14 mouse cellular contexts compared by ENCODE assay signal in genomic region chr8:121092141-121092540, GRCm38 (mm10). TPM values are rescaled to one million over a fixed set of nuclear protein-coding genes. Genes with fewer than 3 reads are reported as not detected.
DNase-seq lines count a peak whose midpoint lies in the region; ATAC-seq lines count a peak whose summit lies in the region.
"Had no signal": no experiment of that assay in that cellular context is flagged by ENCODE, and none has a peak within 500 bp of the region (broad histone marks: within the 10 kb centered on the region; RNA-seq: fewer than 3 reads in every experiment).

No protein-coding gene starts in this region.

- DNase-seq in heart, postnatal 10 days: no peak
- peak; percentile 88 for DNase-seq in midbrain, embryonic 11.5 days (ENCODE audit: low spot score, missing footprints)
- no peak for DNase-seq in midbrain, embryonic 14.5 days
- DNase-seq in layer of hippocampus, postnatal 14 days (ENCODE audit: low spot score in 2 of 2): no peak
- no peak for DNase-seq in thymus, postnatal 0 days (ENCODE audit: low spot score)

- no peak; the same call in 1 of the 2 replicates for ATAC-seq in heart, embryonic 12.5 days (ENCODE audit: insufficient number of reproducible peaks, low FRiP score)
- ATAC-seq in midbrain, embryonic 11.5 days (ENCODE audit: low FRiP score): peak; percentile 41; the same call in 1 of the 2 replicates
- ATAC-seq in midbrain, embryonic 14.5 days (ENCODE audit: low FRiP score, low TSS enrichment): no peak
- ATAC-seq in intestine, embryonic 16.5 days: peak; percentile 28
- ATAC-seq in stomach, embryonic 15.5 days (ENCODE audit: insufficient read depth, low FRiP score, low read depth): peak; percentile 33

- intact Hi-C loops in heart, postnatal 10 days (cut with DNase I): loop anchor here (1.0 to 5.0 kb wide), 4 partner anchors 121 to 410 kb away; no protein-coding TSS in a partner anchor

- H3K9me3 ChIP-seq in heart, embryonic 12.5 days (replicated peaks): no peaks in the 10 kb centered on the region
- no peaks in the 10 kb centered on the region for H3K9me3 ChIP-seq in midbrain, embryonic 11.5 days (ENCODE audit: control insufficient read depth, low read length)
- no peaks in the 10 kb centered on the region for H3K9me3 ChIP-seq in midbrain, embryonic 14.5 days (ENCODE audit: control insufficient read depth, low read length)
- no peaks in the 10 kb centered on the region for H3K9me3 ChIP-seq in intestine, embryonic 16.5 days (ENCODE audit: control insufficient read depth, low read length)
- H3K9me3 ChIP-seq in stomach, embryonic 15.5 days: no peaks in the 10 kb centered on the region
- H3K9me3 ChIP-seq: embryonic facial prominence, embryonic 15.5 days; heart, embryonic 15.5 days; liver, embryonic 15.5 days had no signal

- peaks cover 4% of the 10 kb centered on the region for H3K36me3 ChIP-seq in heart, embryonic 12.5 days
- 0 out of 2 replicates have a peak, but pooled peaks cover 1% of the 10 kb centered on the region for H3K36me3 ChIP-seq in midbrain, embryonic 11.5 days (ENCODE audit: control insufficient read depth, insufficient read depth, low read length)
- H3K36me3 ChIP-seq in midbrain, embryonic 14.5 days (ENCODE audit: control insufficient read depth, insufficient read depth, low read length): peaks cover 2% of the 10 kb centered on the region
- no peaks in the 10 kb centered on the region for H3K36me3 ChIP-seq in intestine, embryonic 16.5 days (ENCODE audit: control insufficient read depth, insufficient read depth, low read length)
- 0 out of 2 replicates have a peak, but pooled peaks cover 2% of the 10 kb centered on the region for H3K36me3 ChIP-seq in stomach, embryonic 15.5 days
- H3K36me3 ChIP-seq: liver, embryonic 15.5 days had no signal

- no peak overlapping the region for H3K4me3 ChIP-seq in heart, embryonic 12.5 days
- no peak overlapping the region for H3K4me3 ChIP-seq in midbrain, embryonic 11.5 days (ENCODE audit: low read depth, low read length)
- H3K4me3 ChIP-seq in midbrain, embryonic 14.5 days (replicated peaks; ENCODE audit: low read depth, low read length): no peak overlapping the region
- H3K4me3 ChIP-seq in intestine, embryonic 16.5 days (ENCODE audit: low read length): no peak overlapping the region
- H3K4me3 ChIP-seq in stomach, embryonic 15.5 days (replicated peaks): no peak overlapping the region
- H3K4me3 ChIP-seq: embryonic facial prominence, embryonic 15.5 days; heart, embryonic 15.5 days; liver, embryonic 15.5 days had no signal

- H3K9ac ChIP-seq in heart, embryonic 12.5 days: no peak overlapping the region
- no peak overlapping the region for H3K9ac ChIP-seq in midbrain, embryonic 11.5 days (ENCODE audit: low read length)
- no peak overlapping the region for H3K9ac ChIP-seq in midbrain, embryonic 14.5 days (replicated peaks; ENCODE audit: low read length)
- H3K9ac ChIP-seq in intestine, embryonic 16.5 days (ENCODE audit: low read depth, low read length): peak overlapping the region; percentile 4; the same call in 1 of the 2 replicates
- H3K9ac ChIP-seq in stomach, embryonic 15.5 days: no peak overlapping the region
- H3K9ac ChIP-seq: embryonic facial prominence, embryonic 15.5 days; heart, embryonic 15.5 days; liver, embryonic 15.5 days had no signal

- H3K4me1 ChIP-seq in heart, embryonic 12.5 days (replicated peaks): peaks cover 3% of the 10 kb centered on the region; the same call in 1 of the 2 replicates
- H3K4me1 ChIP-seq in midbrain, embryonic 11.5 days (ENCODE audit: control insufficient read depth, insufficient read depth, low read length): no peaks in the 10 kb centered on the region
- H3K4me1 ChIP-seq in midbrain, embryonic 14.5 days (ENCODE audit: control insufficient read depth, insufficient read depth, low read length): no peaks in the 10 kb centered on the region
- peaks cover 15% of the 10 kb centered on the region for H3K4me1 ChIP-seq in intestine, embryonic 16.5 days (ENCODE audit: control insufficient read depth, insufficient read depth, low read length)
- peaks cover 15% of the 10 kb centered on the region for H3K4me1 ChIP-seq in stomach, embryonic 15.5 days
- H3K4me1 ChIP-seq: liver, embryonic 15.5 days had no signal

- 34% methylated on average over 6 of the region's 6 CpGs for WGBS in heart, embryonic 12.5 days
- WGBS in midbrain, embryonic 11.5 days: 36% methylated on average over 6 of the region's 6 CpGs
- WGBS in midbrain, embryonic 14.5 days: 34% methylated on average over 6 of the region's 6 CpGs
- WGBS in intestine, embryonic 16.5 days: 23% methylated on average over 6 of the region's 6 CpGs
- 16% methylated on average over 6 of the region's 6 CpGs for WGBS in stomach, embryonic 15.5 days

- H3K27me3 ChIP-seq in heart, embryonic 12.5 days (replicated peaks): peaks cover 80% of the 10 kb centered on the region
- H3K27me3 ChIP-seq in midbrain, embryonic 11.5 days (ENCODE audit: control insufficient read depth, insufficient read depth, low read length): peaks cover 58% of the 10 kb centered on the region
- peaks cover 64% of the 10 kb centered on the region for H3K27me3 ChIP-seq in midbrain, embryonic 14.5 days (ENCODE audit: control insufficient read depth, insufficient read depth, low read length)
- peaks cover 37% of the 10 kb centered on the region for H3K27me3 ChIP-seq in intestine, embryonic 16.5 days (replicated peaks; ENCODE audit: control insufficient read depth, insufficient read depth, low read length)
- H3K27me3 ChIP-seq in stomach, embryonic 15.5 days (replicated peaks): peaks cover 37% of the 10 kb centered on the region

- H3K27ac ChIP-seq in heart, embryonic 12.5 days (ENCODE audit: poor library complexity, severe bottlenecking): no peak overlapping the region
- H3K27ac ChIP-seq in midbrain, embryonic 11.5 days (ENCODE audit: low read depth, low read length): no peak overlapping the region
- no peak overlapping the region for H3K27ac ChIP-seq in midbrain, embryonic 14.5 days (replicated peaks; ENCODE audit: low read depth, low read length)
- H3K27ac ChIP-seq in intestine, embryonic 16.5 days (ENCODE audit: low read length): peak overlapping the region; percentile 47; the same call in 1 of the 2 replicates
- peak overlapping the region; percentile 74; the same call in 1 of the 2 replicates for H3K27ac ChIP-seq in stomach, embryonic 15.5 days
- H3K27ac ChIP-seq: embryonic facial prominence, embryonic 15.5 days; heart, embryonic 15.5 days; kidney, postnatal 0 days; liver, embryonic 15.5 days had no signal

- peak overlapping the region; percentile 48; the same call in 1 of the 2 replicates for H3K4me2 ChIP-seq in heart, embryonic 12.5 days
- no peak overlapping the region for H3K4me2 ChIP-seq in midbrain, embryonic 11.5 days
- H3K4me2 ChIP-seq in midbrain, embryonic 14.5 days (ENCODE audit: low read length): no peak overlapping the region
- H3K4me2 ChIP-seq in intestine, embryonic 16.5 days (ENCODE audit: low read depth, low read length): peak overlapping the region; percentile 12; the same call in 1 of the 2 replicates
- H3K4me2 ChIP-seq in stomach, embryonic 15.5 days: peak overlapping the region; percentile 29; the same call in 1 of the 2 replicates
- H3K4me2 ChIP-seq: embryonic facial prominence, embryonic 15.5 days; liver, embryonic 15.5 days had no signal

RNA-seq across cellular contexts. Expression of gene Foxf1, which starts 8.0 kb away (rescaled TPM):
- polyA plus RNA-seq in heart, embryonic 12.5 days (2016; fragmentation: Nextera tagmentation; extraction: Ambion mirVana): 0.68 and 3.7 TPM in 2 replicates
- total RNA-seq in heart, postnatal 10 days (2021): under 1 TPM; 0.37 to 0.38 TPM
- 0.17 and 0.20 TPM in 2 replicates for polyA plus RNA-seq in midbrain, embryonic 11.5 days (2014; fragmentation: Nextera tagmentation; extraction: Ambion mirVana)
- 0.12 and 0.97 TPM in 2 replicates for polyA plus RNA-seq in midbrain, embryonic 14.5 days (2014; fragmentation: Nextera tagmentation; extraction: Ambion mirVana)
- 86.9 and 88.3 TPM in 2 replicates for polyA plus RNA-seq in intestine, embryonic 16.5 days (2015; fragmentation: Nextera tagmentation; extraction: Ambion mirVana)
- 131 and 136 TPM in 2 replicates for polyA plus RNA-seq in stomach, embryonic 15.5 days (2015; fragmentation: Nextera tagmentation; extraction: Ambion mirVana)
- total RNA-seq in layer of hippocampus, postnatal 14 days (2021): 1 to 10 TPM in 1 of 2 experiments, under 1 TPM in 1; 0.92 to 1.5 TPM
- polyA plus RNA-seq in thymus, postnatal 0 days (2015; fragmentation: Nextera tagmentation; extraction: Ambion mirVana): 0.12 and 0.16 TPM in 2 replicates

RNA-seq across cellular contexts. Expression of gene Mthfsd, which starts 16.1 kb away (rescaled TPM):
- 45.2 and 45.8 TPM in 2 replicates for polyA plus RNA-seq in heart, embryonic 12.5 days (2016; fragmentation: Nextera tagmentation; extraction: Ambion mirVana)
- total RNA-seq in heart, postnatal 10 days (2021): 10 to 100 TPM; 13.2 to 15.5 TPM
- polyA plus RNA-seq in midbrain, embryonic 11.5 days (2014; fragmentation: Nextera tagmentation; extraction: Ambion mirVana): 47.4 and 50.4 TPM in 2 replicates
- polyA plus RNA-seq in midbrain, embryonic 14.5 days (2014; fragmentation: Nextera tagmentation; extraction: Ambion mirVana): 50.2 and 52.5 TPM in 2 replicates
- 48.9 TPM in 2 replicates for polyA plus RNA-seq in intestine, embryonic 16.5 days (2015; fragmentation: Nextera tagmentation; extraction: Ambion mirVana)
- 53.9 and 56.3 TPM in 2 replicates for polyA plus RNA-seq in stomach, embryonic 15.5 days (2015; fragmentation: Nextera tagmentation; extraction: Ambion mirVana)
- 10 to 100 TPM; 35.6 to 35.9 TPM for total RNA-seq in layer of hippocampus, postnatal 14 days (2021)
- 36.4 and 37.1 TPM in 2 replicates for polyA plus RNA-seq in thymus, postnatal 0 days (2015; fragmentation: Nextera tagmentation; extraction: Ambion mirVana)

RNA-seq across cellular contexts. Expression of gene Foxc2, which starts 23.8 kb away (rescaled TPM):
- 20.7 and 20.8 TPM in 2 replicates for polyA plus RNA-seq in heart, embryonic 12.5 days (2016; fragmentation: Nextera tagmentation; extraction: Ambion mirVana)
- 1 to 10 TPM; 4.0 TPM for total RNA-seq in heart, postnatal 10 days (2021)
- polyA plus RNA-seq in midbrain, embryonic 11.5 days (2014; fragmentation: Nextera tagmentation; extraction: Ambion mirVana): 7.0 and 7.1 TPM in 2 replicates
- polyA plus RNA-seq in midbrain, embryonic 14.5 days (2014; fragmentation: Nextera tagmentation; extraction: Ambion mirVana): 1.5 TPM in 1 of 2 replicates, not detected in the other
- 0.20 and 0.22 TPM in 2 replicates for polyA plus RNA-seq in intestine, embryonic 16.5 days (2015; fragmentation: Nextera tagmentation; extraction: Ambion mirVana)
- 0.77 and 0.90 TPM in 2 replicates for polyA plus RNA-seq in stomach, embryonic 15.5 days (2015; fragmentation: Nextera tagmentation; extraction: Ambion mirVana)
- 1 to 10 TPM in 1 of 2 experiments, under 1 TPM in 1; 0.95 to 1.6 TPM for total RNA-seq in layer of hippocampus, postnatal 14 days (2021)
- polyA plus RNA-seq in thymus, postnatal 0 days (2015; fragmentation: Nextera tagmentation; extraction: Ambion mirVana): 0.31 and 0.39 TPM in 2 replicates
- polyA plus RNA-seq: liver, embryonic 15.5 days had no signal

RNA-seq across cellular contexts. Expression of gene Foxl1, which starts 35.6 kb away (rescaled TPM):
- 0.78 and 1.2 TPM in 2 replicates for polyA plus RNA-seq in heart, embryonic 12.5 days (2016; fragmentation: Nextera tagmentation; extraction: Ambion mirVana)
- under 1 TPM; 0.27 to 0.43 TPM for total RNA-seq in heart, postnatal 10 days (2021)
- 0.46 and 0.79 TPM in 2 replicates for polyA plus RNA-seq in midbrain, embryonic 11.5 days (2014; fragmentation: Nextera tagmentation; extraction: Ambion mirVana)
- not detected in 2 replicates for polyA plus RNA-seq in midbrain, embryonic 14.5 days (2014; fragmentation: Nextera tagmentation; extraction: Ambion mirVana)
- 5.2 and 5.8 TPM in 2 replicates for polyA plus RNA-seq in intestine, embryonic 16.5 days (2015; fragmentation: Nextera tagmentation; extraction: Ambion mirVana)
- polyA plus RNA-seq in stomach, embryonic 15.5 days (2015; fragmentation: Nextera tagmentation; extraction: Ambion mirVana): 7.2 and 9.4 TPM in 2 replicates
- total RNA-seq in layer of hippocampus, postnatal 14 days (2021): not detected
- polyA plus RNA-seq in thymus, postnatal 0 days (2015; fragmentation: Nextera tagmentation; extraction: Ambion mirVana): 0.10 and 0.12 TPM in 2 replicates
- total RNA-seq: gastrocnemius, adult 18-20 months; layer of hippocampus, postnatal 36 days had no signal

Comparison
In these comparisons a context has a peak if more than half of its experiments do, and no peak if none do; other contexts are left out.
1. ATAC-seq: peak in midbrain, embryonic 11.5 days (single experiment), intestine, embryonic 16.5 days (single experiment) and stomach, embryonic 15.5 days (single experiment); none in heart, embryonic 12.5 days (single experiment) and midbrain, embryonic 14.5 days (single experiment).
2. H3K27ac ChIP-seq: peak in intestine, embryonic 16.5 days (single experiment) and stomach, embryonic 15.5 days (single experiment); none in heart, embryonic 12.5 days (single experiment), midbrain, embryonic 11.5 days (single experiment) and midbrain, embryonic 14.5 days (single experiment).
3. H3K4me2 ChIP-seq: peak in heart, embryonic 12.5 days (single experiment), intestine, embryonic 16.5 days (single experiment) and stomach, embryonic 15.5 days (single experiment); none in midbrain, embryonic 11.5 days (single experiment) and midbrain, embryonic 14.5 days (single experiment).
4. RNA of gene Foxf1, which starts 8.0 kb away (polyA plus RNA-seq): 131 to 136 TPM in stomach, embryonic 15.5 days and 86.9 to 88.3 TPM in intestine, embryonic 16.5 days; 0.12 to 0.97 TPM in midbrain, embryonic 14.5 days, 0.68 to 3.7 TPM in heart, embryonic 12.5 days, 0.17 to 0.20 TPM in midbrain, embryonic 11.5 days and 0.12 to 0.16 TPM in thymus, postnatal 0 days; every median in the first group is over 10 times any median in the second.